Mouse (Mus musculus): Measurements from ENCODE around the gene P2rx6.

GRCm38 (mm10) chr16:17524156-17524555, 37.5 kb upstream of the P2rx6 start:
- TF ChIP-seq CTCF (IDR thresholded peaks at IDR 0.05; ENCODE audit: low read depth) (no peak), EP300 (IDR thresholded peaks at IDR 0.05; ENCODE audit: low read depth) (no peak)

Measured in heart, postnatal 0 days (tissue).